Mouse (Mus musculus) hindlimb bud, embryonic 11.5 days (tissue): ENCODE data around the gene Zfp341.
A peak's percentile ranks its signal among the peaks of the same experiment; 100 is the strongest.

Experiments
- DNase-seq: peaks from one replicate; pipeline ENCODE4 v3.0.0-alpha.2; 2012; ENCODE audit warnings: low read depth, low spot score; ENCODE audit errors: extremely low spot score

Gene Zfp341

GRCm38 (mm10) chr2:154584931-154585601 is 28.0 kb upstream of the Zfp341 start:
- no peak for DNase-seq

- no peak for DNase-seq
These were observed 26.7 kb upstream of the Zfp341 start for GRCm38 (mm10) chr2:154586405-154586804.

GRCm38 (mm10) chr2:154589051-154589450 is 24.0 kb upstream of the Zfp341 start:
- DNase-seq, result no peak

GRCm38 (mm10) chr2:154591239-154591638 is 21.9 kb upstream of the Zfp341 start:
- DNase-seq, result no peak

- no peak for DNase-seq
These were observed 20.1 kb upstream of the Zfp341 start for GRCm38 (mm10) chr2:154593025-154593424.

GRCm38 (mm10) chr2:154595775-154596174 is 17.3 kb upstream of the Zfp341 start:
- DNase-seq, result no peak

- DNase-seq, result no peak
These were observed 15.7 kb upstream of the Zfp341 start for GRCm38 (mm10) chr2:154597399-154597798.

GRCm38 (mm10) chr2:154600586-154600985 is 12.5 kb upstream of the Zfp341 start:
- DNase-seq, result no peak

- DNase-seq, result no peak
These were observed 11.8 kb upstream of the Zfp341 start for GRCm38 (mm10) chr2:154601324-154601723.

- DNase-seq, result no peak
These were observed 10.0 kb upstream of the Zfp341 start for GRCm38 (mm10) chr2:154603007-154603637.

- DNase-seq, result peak; percentile 98
These were observed 9.4 kb upstream of the Zfp341 start, which contains the start of gene Pxmp4 for GRCm38 (mm10) chr2:154603638-154604153. Gene Pxmp4, minus strand, starts transcription at chr2:154603708.

GRCm38 (mm10) chr2:154604156-154604555 is 8.9 kb upstream of the Zfp341 start:
- no peak for DNase-seq

GRCm38 (mm10) chr2:154606965-154607364 is 6.1 kb upstream of the Zfp341 start:
- no peak for DNase-seq

GRCm38 (mm10) chr2:154609050-154609767 is 3.9 kb upstream of the Zfp341 start:
- DNase-seq, result no peak

GRCm38 (mm10) chr2:154614841-154615576 is 1.9 kb downstream of the Zfp341 start:
- no peak for DNase-seq

- DNase-seq, result no peak
These were observed 2.6 kb downstream of the Zfp341 start for GRCm38 (mm10) chr2:154615674-154616073.

GRCm38 (mm10) chr2:154617061-154617460 is 4.0 kb downstream of the Zfp341 start:
- DNase-seq, result no peak

GRCm38 (mm10) chr2:154621684-154622083 is 8.6 kb downstream of the Zfp341 start:
- no peak for DNase-seq

- DNase-seq, result no peak
These were observed 11.0 kb downstream of the Zfp341 start for GRCm38 (mm10) chr2:154624137-154624536.

GRCm38 (mm10) chr2:154630531-154630930 is 17.4 kb downstream of the Zfp341 start:
- no peak for DNase-seq

GRCm38 (mm10) chr2:154632203-154632780 is 19.2 kb downstream of the Zfp341 start:
- DNase-seq, result no peak
